Mouse (Mus musculus) stomach, postnatal 0 days (tissue): ENCODE results near the gene Idnk.

Source experiments
- CTCF ChIP-seq: IDR thresholded peaks from 2 replicates; pipeline ENCODE4 v1.5.1; 2016; ENCODE audit warnings: antibody characterized with exemption, low read depth, mild to moderate bottlenecking, moderate library complexity
- EP300 ChIP-seq: optimal IDR thresholded peaks from 2 replicates; pipeline ENCODE3; 2016; ENCODE audit warnings: antibody characterized with exemption

DNA sequence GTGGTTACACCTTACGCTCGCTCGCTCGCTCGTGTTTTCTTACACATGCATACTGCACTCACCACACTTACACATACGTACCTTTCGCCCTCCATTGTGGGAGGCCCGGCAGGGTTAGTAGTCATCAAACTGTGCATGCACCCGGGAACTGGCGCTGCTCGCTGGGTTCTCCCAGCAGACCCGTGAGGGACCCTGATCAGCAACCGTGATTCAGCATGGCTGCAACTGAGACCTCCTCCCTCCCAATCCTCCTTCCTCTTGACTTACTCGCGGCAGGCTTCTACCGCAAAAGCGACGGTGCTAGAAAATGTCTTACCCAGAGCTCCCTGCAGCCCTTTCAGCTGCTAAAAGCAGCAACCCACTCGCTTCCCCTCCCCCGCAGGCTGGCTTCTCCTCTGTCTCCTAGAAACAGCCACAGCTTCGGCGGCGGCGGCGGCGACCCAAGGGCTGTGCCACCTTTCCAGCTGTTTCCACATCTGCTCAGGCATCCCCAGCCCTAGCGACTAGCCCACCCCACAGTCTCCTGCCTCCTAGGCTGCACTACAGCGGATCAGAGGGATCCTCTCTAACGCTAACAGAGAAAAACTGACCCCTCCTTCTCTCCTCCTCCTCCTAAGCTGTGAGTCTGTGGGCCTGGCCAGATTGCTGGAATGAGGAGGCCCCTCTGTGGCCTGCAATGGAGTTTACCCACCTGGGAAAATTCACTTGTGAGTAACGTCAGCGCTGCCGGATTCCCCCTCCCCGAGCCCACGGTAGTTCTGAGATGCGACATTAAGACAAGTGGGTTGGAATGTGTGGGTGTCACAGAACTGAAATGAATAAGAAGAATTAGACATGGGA lies 44.2 kb upstream of the Idnk start, which contains the start of gene Klhl3:
- TF ChIP-seq CTCF, result peak; percentile 64
- no peak for TF ChIP-seq EP300
